Mouse (Mus musculus) limb, embryonic 14.5 days (tissue): Measurements from ENCODE around the gene Vav1. TPM values are rescaled to one million over a fixed set of nuclear protein-coding genes. Genes with fewer than 3 reads are reported as not detected.
"Not testable (repeated sequence)": the region's sequence is repeated elsewhere in the genome, so short reads cannot be mapped to it uniquely, and the experiment has no call there.

Source experiments
- ATAC-seq: fragments of 200-750 bp; cut with Nextera tagmentation; 2 replicates; pipeline ENCODE4 v1.8.0; 2017; ENCODE audit warnings: low read depth, moderate number of reproducible peaks, moderate TSS enrichment; ENCODE audit not compliant: low FRiP score
- DNase-seq: peaks from one replicate; pipeline ENCODE4 v3.0.0-alpha.2; 2015; ENCODE audit warnings: low spot score
- H3K27ac ChIP-seq: fragments of 300-500 bp; sonication (generic); replicated peaks from 2 replicates; pipeline ENCODE4 v1.5.1; 2014; ENCODE audit warnings: low read depth, mild to moderate bottlenecking, low read length, moderate library complexity, mixed read lengths
- H3K27me3 ChIP-seq: fragments of 300-500 bp; sonication (generic); 2 replicates; pipeline ENCODE4 v1.6.1; 2014; ENCODE audit warnings: low read length, mixed read lengths; ENCODE audit not compliant: control insufficient read depth, insufficient read depth
- H3K36me3 ChIP-seq: fragments of 300-500 bp; sonication (generic); 2 replicates; pipeline ENCODE4 v1.6.1; 2014; ENCODE audit warnings: mild to moderate bottlenecking, low read length, moderate library complexity, mixed read lengths; ENCODE audit not compliant: control insufficient read depth, insufficient read depth
- H3K4me1 ChIP-seq: fragments of 300-500 bp; sonication (generic); 2 replicates; pipeline ENCODE4 v1.6.1; 2014; ENCODE audit warnings: antibody characterized with exemption, low read length, mixed read lengths; ENCODE audit not compliant: control insufficient read depth, insufficient read depth
- H3K4me2 ChIP-seq: fragments of 300-500 bp; sonication (generic); replicated peaks from 2 replicates; pipeline ENCODE4 v1.6.1; 2014; ENCODE audit warnings: low read depth, mild to moderate bottlenecking, low read length, moderate library complexity; ENCODE audit not compliant: severe bottlenecking
- H3K4me3 ChIP-seq: fragments of 300-500 bp; sonication (generic); replicated peaks from 2 replicates; pipeline ENCODE4 v1.5.1; 2014; ENCODE audit warnings: low read length
- H3K9ac ChIP-seq: fragments of 300-500 bp; sonication (generic); 2 replicates; pipeline ENCODE4 v1.6.1; 2014; ENCODE audit warnings: mild to moderate bottlenecking, low read depth, low read length, moderate library complexity; ENCODE audit not compliant: severe bottlenecking
- H3K9me3 ChIP-seq: fragments of 300-500 bp; sonication (generic); 2 replicates; pipeline ENCODE4 v1.6.1; 2016; ENCODE audit warnings: low read length; ENCODE audit not compliant: control insufficient read depth
- POLR2A ChIP-seq: fragments of 200-500 bp; IDR thresholded peaks from 2 replicates; pipeline ENCODE4 v1.8.0; 2012; ENCODE audit warnings: inconsistent platforms, mild to moderate bottlenecking, moderate library complexity, borderline replicate concordance; ENCODE audit not compliant: insufficient read depth, insufficient read length; ENCODE audit errors: extremely low read depth
- WGBS: fragments of 180-500 bp; shearing (Covaris S2); extraction: QIAGEN DNeasy Blood & Tissue Kit; methylation state at CpG from one replicate; pipeline ENCODE4 v1.1.7; 2014; 5-methylcytosine and 5-hydroxymethylcytosine counted together
- polyA plus RNA-seq, 2 experiments: library from polyadenylated mRNA; depleted of rRNA in 1 of 2; stranded (reverse) in 1 of 2; unstranded in 1 of 2; fragments of >200 nt; fragmentation: Nextera tagmentation in 1 of 2; extraction: Ambion mirVana in 1 of 2; gene quantifications; 2 replicates each; pipeline versions ENCODE4 v1.2.1 to v1.2.3; 2012 to 2014

Vav1 gene
- polyA plus RNA-seq, 2 experiments: 3.3 to 3.8 TPM

- WGBS: 69% methylated on average over 9 of the region's 9 CpGs
These were observed 55.3 kb downstream of the Vav1 start for GRCm38 (mm10) chr17:57334001-57334760.

GRCm38 (mm10) chr17:57334761-57335150 is 55.9 kb downstream of the Vav1 start:
- Histone ChIP-seq H3K9ac (no peak overlapping the region), H3K9me3 (no peaks in the 10 kb centered on the region), H3K27ac (no peak overlapping the region), H3K27me3 (no peaks in the 10 kb centered on the region), H3K4me1 (no peaks in the 10 kb centered on the region), H3K4me3 (no peak overlapping the region), H3K36me3 (no peaks in the 10 kb centered on the region), H3K4me2 (no peak overlapping the region)
- 8% methylated on average over 16 of the region's 16 CpGs for WGBS
- ATAC-seq: peak; percentile 31; the same call in 1 of the 2 replicates
- TF ChIP-seq POLR2A: no peak
- peak; percentile 57 for DNase-seq

More at GRCm38 (mm10) chr17:57334001-57334760, 55.3 kb downstream of the Vav1 start:
- Histone ChIP-seq H3K9me3 (no peaks in the 10 kb centered on the region), H3K27ac (no peak overlapping the region), H3K4me2 (no peak overlapping the region), H3K36me3 (no peaks in the 10 kb centered on the region), H3K27me3 (no peaks in the 10 kb centered on the region), H3K4me1 (no peaks in the 10 kb centered on the region), H3K4me3 (no peak overlapping the region), H3K9ac (no peak overlapping the region)
- TF ChIP-seq POLR2A: no peak
- DNase-seq (no peak), ATAC-seq (no peak)

- H3K4me1 ChIP-seq, DNase-seq, H3K4me3 ChIP-seq, H3K27me3 ChIP-seq, H3K4me2 ChIP-seq, H3K36me3 ChIP-seq, H3K9me3 ChIP-seq, ATAC-seq, H3K9ac ChIP-seq, H3K27ac ChIP-seq: not testable (repeated sequence)
- 71% methylated on average over 9 of the region's 9 CpGs for WGBS
These were observed 56.3 kb downstream of the Vav1 start for GRCm38 (mm10) chr17:57335194-57335593.

GRCm38 (mm10) chr17:57335673-57336303 is 56.9 kb downstream of the Vav1 start:
- no peak overlapping the region for H3K4me3 ChIP-seq
- H3K4me2 ChIP-seq: no peak overlapping the region
- DNase-seq: peak; percentile 82
- no peaks in the 10 kb centered on the region for H3K4me1 ChIP-seq
- no peak overlapping the region for H3K27ac ChIP-seq
- no peaks in the 10 kb centered on the region for H3K27me3 ChIP-seq
- peak; percentile 85 for ATAC-seq
- no peaks in the 10 kb centered on the region for H3K36me3 ChIP-seq
- no peak overlapping the region for H3K9ac ChIP-seq
- 13% methylated on average over 11 of the region's 11 CpGs for WGBS
- no peak for TF ChIP-seq POLR2A
- H3K9me3 ChIP-seq: no peaks in the 10 kb centered on the region

GRCm38 (mm10) chr17:57337996-57338395 is 59.1 kb downstream of the Vav1 start:
- no peak overlapping the region for H3K4me2 ChIP-seq
- H3K27me3 ChIP-seq: no peaks in the 10 kb centered on the region
- H3K9ac ChIP-seq: no peak overlapping the region
- no peak for TF ChIP-seq POLR2A
- 84% methylated on average over 10 of the region's 10 CpGs for WGBS
- no peak for ATAC-seq
- H3K4me3 ChIP-seq: no peak overlapping the region
- H3K36me3 ChIP-seq: no peaks in the 10 kb centered on the region
- DNase-seq: no peak
- no peaks in the 10 kb centered on the region for H3K4me1 ChIP-seq
- 0 out of 2 replicates have a peak, but pooled peaks cover 3% of the 10 kb centered on the region for H3K9me3 ChIP-seq
- H3K27ac ChIP-seq: no peak overlapping the region
